Mouse (Mus musculus): ENCODE measurements at regions not wholly inside any gene's neighbourhood (a gene's known extent, or its start where the extent isn't known, plus 50 kb on each side); places are given as distances from the start of the nearest gene placed in this dataset.

GRCm38 (mm10) chr8:86272626-86273025 lies 307.9 kb downstream of the Abcc12 start:
- DNase-seq: no peak

DNA sequence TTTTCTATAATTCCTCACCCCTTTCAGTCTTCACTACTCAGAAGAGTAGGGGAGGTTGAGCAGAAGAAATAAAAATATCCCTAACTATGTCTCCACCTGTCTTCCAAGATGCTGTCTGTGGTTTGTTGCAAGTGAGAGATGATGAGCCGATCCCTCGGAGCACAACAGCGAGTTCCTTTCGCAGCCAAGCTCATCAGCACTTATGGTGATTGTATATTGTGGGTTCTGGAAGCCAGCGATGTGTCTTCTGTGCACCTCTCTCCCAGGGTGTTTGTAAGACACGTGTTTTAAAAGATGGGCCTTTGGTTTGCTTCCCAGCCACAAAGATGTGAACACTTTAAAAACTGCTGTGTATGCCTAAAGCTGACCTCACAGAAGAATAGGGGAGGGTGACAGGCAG lies 309.0 kb downstream of the Abcc12 start:
- no peak for DNase-seq

DNA sequence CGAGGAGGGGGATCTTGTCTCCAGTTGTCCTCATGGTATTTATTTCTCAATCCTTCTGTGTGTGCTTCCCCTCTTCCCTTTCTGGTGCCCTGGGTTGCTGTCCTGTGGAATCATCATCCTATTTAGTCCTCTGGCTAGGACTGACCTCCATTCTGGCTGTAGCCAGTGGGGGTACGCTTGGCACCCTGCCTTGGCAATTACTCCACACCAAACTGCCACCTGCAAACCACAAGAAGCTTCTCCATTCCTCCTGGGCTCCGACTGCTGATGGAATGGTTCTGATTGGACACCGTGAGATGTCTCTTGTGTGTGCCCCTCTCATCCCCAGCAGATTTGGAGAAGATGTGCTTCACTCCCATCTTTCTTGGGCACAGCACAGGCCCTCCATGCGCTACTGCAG lies 322.5 kb downstream of the Abcc12 start:
- no peak for DNase-seq

- no peak for DNase-seq
These were observed 325.1 kb downstream of the Abcc12 start for GRCm38 (mm10) chr8:86255431-86255830.

DNA sequence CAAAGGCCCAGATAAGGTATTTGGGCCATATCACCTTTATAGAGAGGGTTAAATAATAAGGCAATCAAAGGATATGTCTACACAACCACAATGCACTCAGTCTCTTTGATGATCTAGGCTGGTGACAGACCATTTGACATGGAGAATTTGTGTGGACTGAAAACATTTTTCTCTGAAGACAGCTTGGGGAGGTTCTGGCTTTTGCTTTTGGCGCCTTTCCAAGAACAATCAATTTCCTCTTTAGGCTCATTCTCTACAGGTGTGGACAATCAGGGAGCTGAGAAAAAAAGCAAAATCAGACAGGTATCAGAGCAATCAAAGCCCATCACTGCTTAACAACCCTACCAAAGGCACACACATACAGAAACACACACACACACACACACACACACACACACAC lies 325.8 kb downstream of the Abcc12 start:
- no peak for DNase-seq

- DNase-seq: no peak
These were observed 327.7 kb downstream of the Abcc12 start for GRCm38 (mm10) chr8:86252696-86253355.

- no peak for DNase-seq
These were observed 345.8 kb downstream of the Abcc12 start for GRCm38 (mm10) chr8:86234696-86235095.

DNA sequence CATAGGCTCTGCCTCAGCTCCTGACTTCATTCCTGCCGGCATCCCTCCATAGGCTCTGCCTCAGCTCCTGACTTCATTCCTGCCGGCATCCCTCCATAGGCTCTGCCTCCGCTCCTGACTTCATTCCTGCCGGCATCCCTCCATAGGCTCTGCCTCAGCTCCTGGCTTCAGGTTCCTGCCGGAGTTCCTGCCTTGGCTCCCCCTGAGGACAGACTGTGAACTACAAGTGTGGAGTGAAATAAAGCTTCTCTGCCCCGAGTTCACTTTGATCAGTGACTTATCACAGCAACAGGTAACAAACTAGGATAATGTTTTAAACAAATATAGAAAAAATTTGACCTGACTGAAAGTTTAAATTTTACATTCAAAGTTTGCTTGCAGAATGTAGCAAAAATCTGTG lies 348.5 kb downstream of the Abcc12 start:
- DNase-seq: peak; percentile 7

- no peak for DNase-seq
These were observed 355.6 kb downstream of the Abcc12 start for GRCm38 (mm10) chr8:86224851-86225250.

GRCm38 (mm10) chr8:86222715-86223114 lies 357.8 kb downstream of the Abcc12 start:
- no peak for DNase-seq

DNA sequence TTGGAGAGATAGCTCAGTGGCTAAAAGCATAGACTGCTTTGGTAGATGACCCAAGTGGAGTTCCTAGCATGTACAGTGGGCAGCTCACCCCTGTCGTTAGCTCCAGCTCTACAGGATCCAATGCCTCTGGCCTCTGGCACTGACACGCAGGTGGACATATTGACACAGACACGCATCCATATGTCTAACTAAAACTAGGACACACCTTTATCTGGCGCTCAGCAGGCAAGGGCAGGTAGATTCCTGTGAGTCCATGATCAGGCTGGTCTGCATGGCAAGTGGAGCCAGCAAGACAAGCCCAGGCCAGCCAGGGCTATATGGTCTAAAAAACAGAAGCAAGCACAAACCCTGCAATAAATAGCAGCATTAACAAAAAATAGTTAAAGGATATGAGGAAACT lies 358.3 kb downstream of the Abcc12 start:
- no peak for DNase-seq

DNA sequence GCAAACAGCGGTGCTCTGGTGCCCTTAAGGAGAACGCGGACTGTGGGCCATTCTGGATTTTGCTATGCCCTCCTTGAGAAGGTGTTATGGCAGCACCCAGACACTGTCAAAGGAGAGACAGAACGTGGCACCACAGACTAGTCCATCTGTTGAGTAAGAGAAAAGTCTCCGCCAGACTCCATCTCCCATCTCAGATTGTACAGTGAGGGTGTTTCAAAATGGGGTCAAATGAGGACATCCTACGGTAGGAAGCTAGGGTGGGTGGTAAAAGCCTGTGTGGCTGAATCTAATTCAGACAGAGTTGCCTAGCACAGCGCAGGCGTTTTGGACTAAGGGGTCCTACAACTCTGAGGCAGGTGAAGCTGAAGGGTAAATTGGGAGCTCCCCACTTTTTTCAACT lies 366.1 kb downstream of the Abcc12 start:
- no peak for DNase-seq

GRCm38 (mm10) chr8:86212461-86212860 lies 368.0 kb downstream of the Abcc12 start:
- no peak for DNase-seq

- no peak for DNase-seq
These were observed 368.1 kb downstream of the Phkb start for GRCm38 (mm10) chr8:86208812-86209262.

- DNase-seq: no peak
These were observed 363.9 kb downstream of the Phkb start for GRCm38 (mm10) chr8:86204421-86205229.

GRCm38 (mm10) chr8:86203107-86203506 lies 362.3 kb downstream of the Phkb start:
- no peak for DNase-seq

DNA sequence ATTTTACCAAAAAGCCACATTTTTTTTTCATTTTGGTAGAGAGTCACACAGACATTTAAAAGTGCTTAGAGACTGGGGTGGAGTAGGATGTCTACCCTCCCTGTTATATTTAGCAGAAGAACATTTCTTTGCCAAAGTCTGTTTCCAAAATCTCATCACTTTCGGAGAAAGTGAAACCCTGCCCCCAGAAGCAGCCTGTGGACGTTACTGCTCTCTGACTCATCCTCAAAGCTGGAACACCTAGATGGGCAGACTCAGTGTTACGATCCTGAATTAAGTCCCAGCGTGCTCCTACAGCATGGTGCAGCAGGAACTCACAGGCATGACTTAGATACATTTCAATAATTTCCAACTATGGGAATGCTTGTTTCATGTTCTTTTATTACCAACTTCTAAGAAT lies 361.1 kb downstream of the Phkb start:
- no peak for DNase-seq

DNA sequence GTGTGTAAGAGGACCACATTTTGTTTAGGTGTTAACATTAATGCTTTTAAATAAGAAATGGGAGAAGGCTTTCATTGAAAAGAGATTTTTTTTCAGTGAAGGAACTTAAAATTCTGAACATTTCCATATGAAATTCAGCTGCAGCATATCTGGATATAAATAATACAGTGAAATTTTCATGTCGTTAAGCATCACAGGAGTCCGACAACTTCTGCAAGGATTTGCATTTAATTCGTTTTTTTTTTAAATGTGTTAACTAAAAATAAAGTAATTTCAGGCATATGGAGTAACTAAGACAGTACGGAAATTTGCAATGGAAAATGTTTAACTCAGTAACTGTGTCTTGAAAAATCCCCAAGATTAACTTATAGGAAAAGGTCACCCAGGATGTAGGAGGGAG lies 351.5 kb downstream of the Phkb start:
- no peak for DNase-seq

- no peak for DNase-seq
These were observed 343.9 kb downstream of the Phkb start for GRCm38 (mm10) chr8:86184671-86185070.

GRCm38 (mm10) chr8:86180793-86181192 lies 340.0 kb downstream of the Phkb start:
- no peak for DNase-seq

DNA sequence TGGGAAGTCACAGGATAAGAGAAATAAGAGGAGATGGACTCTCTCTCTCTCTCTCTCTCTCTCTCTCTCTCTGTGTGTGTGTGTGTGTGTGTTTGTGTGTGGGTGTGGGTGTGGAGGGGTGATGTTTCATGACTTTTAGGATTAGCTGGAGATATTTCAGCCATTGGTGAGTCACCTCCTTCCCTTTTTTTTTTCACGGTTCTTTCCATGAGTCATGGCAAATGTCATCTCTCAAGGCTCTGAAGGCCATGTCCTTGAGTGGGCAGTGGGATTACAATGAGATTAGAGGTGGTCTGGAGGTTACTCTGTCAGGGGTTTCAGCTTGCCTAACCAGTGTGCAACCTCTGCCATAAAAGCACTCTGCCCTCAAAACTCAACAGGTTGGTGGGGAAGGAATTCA lies 329.3 kb downstream of the Phkb start:
- DNase-seq: no peak

GRCm38 (mm10) chr8:86164818-86165217 lies 324.1 kb downstream of the Phkb start:
- no peak for DNase-seq

DNA sequence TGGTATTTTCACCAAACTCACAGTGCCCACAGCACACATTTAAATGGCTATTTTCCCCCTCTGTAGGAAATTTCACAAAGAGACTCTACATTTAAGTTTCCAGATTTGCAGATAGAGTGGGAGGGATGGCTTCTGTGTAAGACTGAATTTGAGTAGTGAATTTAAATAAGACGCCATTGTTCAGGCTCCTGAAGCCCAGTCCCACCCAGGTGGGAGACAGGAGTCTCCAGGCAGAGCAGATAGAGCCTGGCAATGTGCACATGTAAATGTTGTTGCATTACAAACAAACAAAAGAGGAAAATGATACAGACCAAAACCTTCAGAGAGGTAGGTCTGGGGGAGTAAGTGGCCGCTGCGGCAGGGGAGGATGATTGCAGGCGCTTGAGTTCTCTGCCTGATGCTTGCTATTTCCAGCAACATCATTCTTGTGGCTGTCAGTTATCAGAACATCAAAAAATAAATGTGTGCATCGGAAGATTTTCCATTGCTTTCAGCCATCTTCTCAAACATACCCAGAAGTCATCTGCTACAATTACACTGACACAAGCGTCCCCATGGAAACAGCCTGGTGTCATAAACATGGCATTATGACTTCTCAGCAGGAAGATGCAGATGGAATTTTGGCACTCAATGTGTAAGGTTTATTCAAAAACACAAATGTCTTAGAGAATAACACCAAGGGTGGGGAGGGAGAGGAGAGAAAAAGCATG lies 318.5 kb downstream of the Phkb start:
- no peak for DNase-seq

- no peak for DNase-seq
These were observed 306.8 kb downstream of the Phkb start for GRCm38 (mm10) chr8:86147586-86147985.
